Comparison of ENCODE assay signal across 15 mouse cellular contexts in genomic region chr17:73230340-73230989, GRCm38 (mm10).
DNase-seq lines count a peak whose midpoint lies in the region; ATAC-seq and TF ChIP-seq lines count a peak whose summit lies in the region.
"Had no signal": no experiment of that assay in that cellular context is flagged by ENCODE, and none has a peak within 500 bp of the region (broad histone marks: within the 10 kb centered on the region; RNA-seq: fewer than 3 reads in every experiment).

No protein-coding gene starts in this region.

- H3K9ac ChIP-seq in forebrain, embryonic 13.5 days = no peak overlapping the region
- H3K9ac ChIP-seq in forebrain, embryonic 12.5 days = no peak overlapping the region
- H3K9ac ChIP-seq in liver, embryonic 11.5 days (ENCODE audit: low read depth, low read length) = no peak overlapping the region
- H3K9ac ChIP-seq: kidney, embryonic 15.5 days; stomach, embryonic 15.5 days had no signal

- H3K36me3 ChIP-seq in forebrain, embryonic 13.5 days (ENCODE audit: poor library complexity, severe bottlenecking) = no peaks in the 10 kb centered on the region
- no peaks in the 10 kb centered on the region for H3K36me3 ChIP-seq in forebrain, embryonic 12.5 days (replicated peaks)
- H3K36me3 ChIP-seq in liver, embryonic 11.5 days (ENCODE audit: control insufficient read depth, insufficient read depth, low read length) = no peaks in the 10 kb centered on the region
- H3K36me3 ChIP-seq: kidney, embryonic 15.5 days; stomach, embryonic 15.5 days had no signal

- H3K4me3 ChIP-seq in forebrain, embryonic 13.5 days = no peak overlapping the region
- no peak overlapping the region for H3K4me3 ChIP-seq in forebrain, embryonic 12.5 days (replicated peaks)
- H3K4me3 ChIP-seq in layer of hippocampus, adult 2 months = no peak overlapping the region
- no peak overlapping the region for H3K4me3 ChIP-seq in liver, embryonic 11.5 days (ENCODE audit: low read depth, low read length)
- H3K4me3 ChIP-seq: kidney, embryonic 15.5 days; myocyte; stomach, embryonic 15.5 days had no signal

- 0 out of 2 replicates have a peak, but pooled peaks have one; percentile 42 for ATAC-seq in forebrain, embryonic 13.5 days
- no peak for ATAC-seq in forebrain, embryonic 12.5 days (ENCODE audit: low FRiP score)
- ATAC-seq in hematopoietic stem cell, adult 5-6 weeks (replicated peaks in 1 of 2; ENCODE audit: insufficient read depth in 1 of 2, low FRiP score in 2 of 2, low TSS enrichment in 1 of 2, low read depth in 1 of 2, poor library complexity in 2 of 2, severe bottlenecking in 2 of 2) = peak; percentile 39 to 44; a peak in 2 of 4 replicates
- no peak for ATAC-seq in liver, embryonic 11.5 days (replicated peaks; ENCODE audit: low FRiP score)
- ATAC-seq: lung, postnatal 0 days had no signal

- H3K27ac ChIP-seq in forebrain, embryonic 13.5 days = no peak overlapping the region
- no peak overlapping the region for H3K27ac ChIP-seq in forebrain, embryonic 12.5 days
- no peak overlapping the region for H3K27ac ChIP-seq in layer of hippocampus, adult 2 months
- no peak overlapping the region for H3K27ac ChIP-seq in liver, embryonic 11.5 days (ENCODE audit: low read depth, low read length)
- H3K27ac ChIP-seq: kidney, embryonic 15.5 days; stomach, embryonic 15.5 days had no signal

- TF ChIP-seq CTCF in layer of hippocampus, adult 2 months (conservative IDR thresholded peaks at IDR 0.05) = no peak

- peaks cover 11% of the 10 kb centered on the region for H3K4me1 ChIP-seq in forebrain, embryonic 13.5 days
- H3K4me1 ChIP-seq in forebrain, embryonic 12.5 days = peaks cover 12% of the 10 kb centered on the region
- peaks cover 24% of the 10 kb centered on the region for H3K4me1 ChIP-seq in liver, embryonic 11.5 days (replicated peaks; ENCODE audit: control insufficient read depth, insufficient read depth, low read length)
- H3K4me1 ChIP-seq: stomach, embryonic 15.5 days had no signal

- H3K9me3 ChIP-seq in forebrain, embryonic 13.5 days (replicated peaks) = no peaks in the 10 kb centered on the region
- H3K9me3 ChIP-seq in forebrain, embryonic 12.5 days = no peaks in the 10 kb centered on the region
- no peaks in the 10 kb centered on the region for H3K9me3 ChIP-seq in liver, embryonic 11.5 days (ENCODE audit: control insufficient read depth, low read length)
- H3K9me3 ChIP-seq: G1E; kidney, embryonic 15.5 days; stomach, embryonic 15.5 days had no signal

- 64% methylated on average over 12 of the region's 12 CpGs for WGBS in forebrain, embryonic 13.5 days
- WGBS in forebrain, embryonic 12.5 days = 78% methylated on average over 12 of the region's 12 CpGs
- 87% methylated on average over 12 of the region's 12 CpGs for WGBS in liver, embryonic 11.5 days

- DNase-seq in layer of hippocampus, postnatal 10 days (ENCODE audit: low spot score in 2 of 2) = peak; percentile 28 to 37
- no peak for DNase-seq in layer of hippocampus, adult 2 months (ENCODE audit: low spot score in 2 of 2)
- DNase-seq in neural tube, embryonic 10.5 days (ENCODE audit: extremely low spot score, low spot score) = peak; percentile 11
- no peak for DNase-seq in liver, embryonic 11.5 days (ENCODE audit: low spot score)
- no peak for DNase-seq in gastrocnemius, adult 8-10 months (ENCODE audit: low spot score in 2 of 2)
- DNase-seq: gastrocnemius, postnatal 10 days; thymus, postnatal 36 days had no signal

- no peaks in the 10 kb centered on the region for H3K27me3 ChIP-seq in forebrain, embryonic 13.5 days
- H3K27me3 ChIP-seq in forebrain, embryonic 12.5 days = no peaks in the 10 kb centered on the region
- H3K27me3 ChIP-seq in liver, embryonic 11.5 days (replicated peaks; ENCODE audit: control insufficient read depth, insufficient read depth, low read length) = no peaks in the 10 kb centered on the region
- H3K27me3 ChIP-seq: kidney, embryonic 15.5 days; stomach, embryonic 15.5 days had no signal

- no peak overlapping the region for H3K4me2 ChIP-seq in forebrain, embryonic 13.5 days
- H3K4me2 ChIP-seq in forebrain, embryonic 12.5 days = no peak overlapping the region
- H3K4me2 ChIP-seq in liver, embryonic 11.5 days = no peak overlapping the region
- H3K4me2 ChIP-seq: kidney, embryonic 15.5 days; stomach, embryonic 15.5 days had no signal

Comparison
In these comparisons a context has a peak if more than half of its experiments do, and no peak if none do; other contexts are left out.
1. ATAC-seq: peak in forebrain, embryonic 13.5 days (single experiment) and hematopoietic stem cell, adult 5-6 weeks (2 of 2); none in forebrain, embryonic 12.5 days (single experiment) and liver, embryonic 11.5 days (single experiment).
2. DNase-seq: peak in layer of hippocampus, postnatal 10 days (2 of 2) and neural tube, embryonic 10.5 days (single experiment); none in layer of hippocampus, adult 2 months (0 of 2), liver, embryonic 11.5 days (single experiment) and gastrocnemius, adult 8-10 months (0 of 2).